Mouse (Mus musculus): ENCODE data around the gene Ttc21b.
"Not testable (repeated sequence)": the region's sequence is repeated elsewhere in the genome, so short reads cannot be mapped to it uniquely, and the experiment has no call there.

Ttc21b gene

GRCm38 (mm10) chr2:66256220-66257131 lies at the start of gene Ttc21b:
Gene Ttc21b, minus strand, starts transcription at chr2:66256617.
- peak; percentile 96 for DNase-seq

- DNase-seq, result no peak
Observed at GRCm38 (mm10) chr2:66272551-66272950, 16.1 kb upstream of the Ttc21b start.

- DNase-seq, result no peak
Observed at GRCm38 (mm10) chr2:66244013-66244412, 12.4 kb downstream of the Ttc21b start.

GRCm38 (mm10) chr2:66240334-66240733 lies 16.1 kb downstream of the Ttc21b start:
- peak; percentile 20 for DNase-seq

GRCm38 (mm10) chr2:66238886-66239285 lies 17.5 kb downstream of the Ttc21b start:
- no peak for DNase-seq

- DNase-seq, result no peak
Observed at GRCm38 (mm10) chr2:66220954-66221353, 35.5 kb downstream of the Ttc21b start.

GRCm38 (mm10) chr2:66209875-66210274 lies 46.5 kb downstream of the Ttc21b start:
- no peak for DNase-seq

GRCm38 (mm10) chr2:66209353-66209752 lies 47.1 kb downstream of the Ttc21b start:
- no peak for DNase-seq

- no peak for DNase-seq
Observed at GRCm38 (mm10) chr2:66206796-66207195, 49.6 kb downstream of the Ttc21b start.

GRCm38 (mm10) chr2:66204218-66204617 lies 52.2 kb downstream of the Ttc21b start:
- DNase-seq, result no peak

- no peak for DNase-seq
Observed at GRCm38 (mm10) chr2:66200195-66200594, 56.2 kb downstream of the Ttc21b start.

- no peak for DNase-seq
Observed at GRCm38 (mm10) chr2:66191691-66192100, 64.7 kb downstream of the Ttc21b start.

- no peak for DNase-seq
Observed at GRCm38 (mm10) chr2:66190157-66190556, 66.3 kb downstream of the Ttc21b start.

- DNase-seq, result not testable (repeated sequence)
Observed at GRCm38 (mm10) chr2:66189197-66189596, 67.2 kb downstream of the Ttc21b start.

GRCm38 (mm10) chr2:66187520-66187919 lies 68.9 kb downstream of the Ttc21b start:
- no peak for DNase-seq

GRCm38 (mm10) chr2:66184431-66185164 lies 71.8 kb downstream of the Ttc21b start:
- DNase-seq, result no peak

GRCm38 (mm10) chr2:66180293-66180692 lies 76.1 kb downstream of the Ttc21b start:
- DNase-seq, result no peak

GRCm38 (mm10) chr2:66179782-66180181 lies 76.6 kb downstream of the Ttc21b start:
- DNase-seq, result no peak

- no peak for DNase-seq
Observed at GRCm38 (mm10) chr2:66178848-66179215, 77.6 kb downstream of the Ttc21b start.

- no peak for DNase-seq
Observed at GRCm38 (mm10) chr2:66177886-66178847, 78.2 kb downstream of the Ttc21b start.

GRCm38 (mm10) chr2:66177017-66177416 lies 79.4 kb downstream of the Ttc21b start:
- DNase-seq, result no peak

GRCm38 (mm10) chr2:66173134-66173533 lies 83.3 kb downstream of the Ttc21b start:
- no peak for DNase-seq

GRCm38 (mm10) chr2:66171643-66172042 lies 84.8 kb downstream of the Ttc21b start:
- DNase-seq, result no peak
